Mouse (Mus musculus) limb, embryonic 13.5 days (tissue): ENCODE results near the gene Vgll2. TPM values are rescaled to one million over a fixed set of nuclear protein-coding genes. Genes with fewer than 3 reads are reported as not detected.
A peak's percentile ranks its signal among the peaks of the same experiment; 100 is the strongest.

Experiments
- ATAC-seq: fragments of 200-750 bp; cut with Nextera tagmentation; 2 replicates; pipeline ENCODE4 v1.8.0; 2017; ENCODE audit warnings: low read depth, moderate number of reproducible peaks, moderate TSS enrichment; ENCODE audit not compliant: low FRiP score
- H3K27ac ChIP-seq: fragments of 300-500 bp; sonication (generic); 2 replicates; pipeline ENCODE4 v1.5.1; 2015; ENCODE audit warnings: inconsistent platforms, mild to moderate bottlenecking, moderate library complexity
- H3K27me3 ChIP-seq: fragments of 300-500 bp; sonication (generic); 2 replicates; pipeline ENCODE4 v1.6.1; 2015; ENCODE audit warnings: mild to moderate bottlenecking, inconsistent platforms
- H3K36me3 ChIP-seq: fragments of 300-500 bp; sonication (generic); 2 replicates; pipeline ENCODE4 v1.6.1; 2015; ENCODE audit warnings: inconsistent platforms, mild to moderate bottlenecking, moderate library complexity
- H3K4me1 ChIP-seq: fragments of 300-500 bp; sonication (generic); 2 replicates; pipeline ENCODE4 v1.6.1; 2015; ENCODE audit warnings: inconsistent platforms
- H3K4me2 ChIP-seq: fragments of 300-500 bp; sonication (generic); replicated peaks from 2 replicates; pipeline ENCODE4 v1.6.1; 2015; ENCODE audit warnings: inconsistent platforms, mild to moderate bottlenecking, moderate library complexity
- H3K4me3 ChIP-seq: fragments of 300-500 bp; sonication (generic); 2 replicates; pipeline ENCODE4 v1.5.1; 2015; ENCODE audit warnings: moderate library complexity, mild to moderate bottlenecking, inconsistent platforms
- H3K9ac ChIP-seq: fragments of 300-500 bp; sonication (generic); 2 replicates; pipeline ENCODE4 v1.6.1; 2015; ENCODE audit warnings: mild to moderate bottlenecking, inconsistent platforms
- H3K9me3 ChIP-seq: fragments of 300-500 bp; sonication (generic); 2 replicates; pipeline ENCODE4 v1.6.1; 2016; ENCODE audit warnings: inconsistent platforms
- WGBS: fragments of 180-500 bp; shearing (Covaris S2); methylation state at CpG from one replicate; pipeline ENCODE4 v1.1.7; 2015; 5-methylcytosine and 5-hydroxymethylcytosine counted together
- polyA plus RNA-seq: library from polyadenylated mRNA; unstranded; fragments of >200 nt; fragmentation: Nextera tagmentation; extraction: Ambion mirVana; gene quantifications from 2 replicates; pipeline ENCODE4 v1.2.1, GENCODE M21; 2015

The Vgll2 gene
- polyA plus RNA-seq: 31.1 and 31.9 TPM in 2 replicates

DNA sequence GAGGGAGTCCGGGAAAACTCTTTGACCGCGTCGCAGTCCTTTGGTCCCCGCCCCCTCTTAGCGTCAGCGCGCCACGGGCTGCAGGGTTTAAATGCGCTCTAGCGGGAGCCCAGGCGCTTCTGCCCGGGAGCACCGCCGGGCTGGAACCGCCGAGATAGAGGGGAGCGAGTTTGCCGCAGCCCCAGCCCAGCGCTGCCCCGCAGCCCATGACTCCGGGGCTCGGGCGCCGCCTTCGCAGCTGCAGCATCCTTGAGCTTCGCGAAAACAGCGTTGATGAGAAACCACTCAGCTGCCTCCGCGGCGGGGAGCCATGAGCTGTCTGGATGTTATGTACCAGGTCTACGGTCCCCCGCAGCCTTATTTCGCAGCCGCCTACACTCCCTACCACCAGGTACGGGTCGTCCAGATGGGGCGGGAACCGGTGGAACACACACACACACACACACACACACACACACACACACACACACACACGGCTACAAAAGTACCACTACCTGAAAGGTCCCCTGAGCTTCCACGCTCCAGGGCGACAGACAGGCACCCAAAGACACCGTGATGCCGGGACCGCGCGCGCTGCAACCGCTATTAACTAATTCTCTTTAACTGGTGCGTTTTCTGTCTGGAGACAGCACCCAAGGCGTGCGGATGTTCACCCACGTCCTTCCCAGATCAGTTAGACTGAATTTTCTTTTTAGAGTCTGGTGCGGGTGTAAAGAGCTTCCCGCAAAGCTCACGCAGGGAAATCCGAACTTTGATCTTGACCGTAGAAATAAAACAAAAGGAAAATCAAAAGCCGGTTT is at the start of gene Vgll2:
Gene Vgll2, plus strand, starts transcription at position 90 of the 800 bp plus-strand sequence.
- H3K36me3 ChIP-seq: no peaks in the 10 kb centered on the region
- H3K27me3 ChIP-seq: peaks cover 91% of the 10 kb centered on the region
- peak; percentile 89 for ATAC-seq
- peak within 1 kb of the TSS; percentile 52 for H3K4me3 ChIP-seq
- H3K9me3 ChIP-seq: no peaks in the 10 kb centered on the region
- WGBS: under 1% methylated on average over 58 of the region's 60 CpGs
- no peak within 1 kb of the TSS for H3K27ac ChIP-seq
- H3K4me1 ChIP-seq: peaks cover 20% of the 10 kb centered on the region
- peak within 1 kb of the TSS; percentile 57 for H3K9ac ChIP-seq
- H3K4me2 ChIP-seq: peak within 1 kb of the TSS; percentile 93

DNA sequence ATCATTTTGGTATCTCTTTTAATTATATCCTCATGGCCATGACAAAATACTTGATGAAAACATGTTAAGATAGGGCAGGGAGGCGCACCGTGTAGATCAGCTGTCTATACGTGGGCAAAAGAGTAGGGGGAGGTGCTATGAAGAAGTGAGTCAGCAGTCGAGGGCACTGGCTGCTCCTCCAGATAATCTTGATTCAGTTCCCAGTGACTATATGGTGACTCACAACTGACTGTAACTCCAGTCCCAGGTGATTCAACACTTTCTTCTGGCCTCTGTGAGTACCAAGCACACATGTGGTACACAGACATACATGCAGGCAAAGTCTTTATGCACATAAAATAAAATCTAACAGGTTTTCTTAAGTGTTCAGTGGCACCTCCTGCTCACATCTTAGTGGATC is 47.2 kb upstream of the Vgll2 start:
- no peak overlapping the region for H3K27ac ChIP-seq
- 72% methylated on average over 4 of the region's 4 CpGs for WGBS
- H3K27me3 ChIP-seq: no peaks in the 10 kb centered on the region
- no peaks in the 10 kb centered on the region for H3K4me1 ChIP-seq
- no peaks in the 10 kb centered on the region for H3K9me3 ChIP-seq
- H3K4me3 ChIP-seq: no peak overlapping the region
- no peaks in the 10 kb centered on the region for H3K36me3 ChIP-seq
- no peak overlapping the region for H3K4me2 ChIP-seq
- no peak overlapping the region for H3K9ac ChIP-seq
- no peak for ATAC-seq

GRCm38 (mm10) chr10:51975587-51975986 is 46.7 kb upstream of the Vgll2 start:
- no peaks in the 10 kb centered on the region for H3K36me3 ChIP-seq
- H3K9me3 ChIP-seq: no peaks in the 10 kb centered on the region
- no peak for ATAC-seq
- no peak overlapping the region for H3K4me3 ChIP-seq
- no peaks in the 10 kb centered on the region for H3K27me3 ChIP-seq
- H3K9ac ChIP-seq: no peak overlapping the region
- no peak overlapping the region for H3K4me2 ChIP-seq
- no peak overlapping the region for H3K27ac ChIP-seq
- no peaks in the 10 kb centered on the region for H3K4me1 ChIP-seq
- 74% methylated on average over 3 of the region's 3 CpGs for WGBS

GRCm38 (mm10) chr10:51981651-51982050 is 40.7 kb upstream of the Vgll2 start:
- 0 out of 2 replicates have a peak, but pooled peaks have one; percentile 40 for ATAC-seq
- no peaks in the 10 kb centered on the region for H3K27me3 ChIP-seq
- WGBS: 68% methylated on average over 6 of the region's 6 CpGs
- no peak overlapping the region for H3K4me3 ChIP-seq
- H3K27ac ChIP-seq: no peak overlapping the region
- H3K9me3 ChIP-seq: no peaks in the 10 kb centered on the region
- H3K36me3 ChIP-seq: no peaks in the 10 kb centered on the region
- H3K4me2 ChIP-seq: no peak overlapping the region
- 0 out of 2 replicates have a peak, but pooled peaks cover 3% of the 10 kb centered on the region for H3K4me1 ChIP-seq
- H3K9ac ChIP-seq: no peak overlapping the region

- Histone ChIP-seq H3K27me3 (no peaks in the 10 kb centered on the region), H3K9me3 (no peaks in the 10 kb centered on the region), H3K9ac (no peak overlapping the region), H3K27ac (no peak overlapping the region), H3K4me3 (no peak overlapping the region), H3K36me3 (no peaks in the 10 kb centered on the region), H3K4me2 (no peak overlapping the region), H3K4me1 (0 out of 2 replicates have a peak, but pooled peaks cover 3% of the 10 kb centered on the region)
- ATAC-seq: peak; percentile 48; the same call in 1 of the 2 replicates
- 67% methylated on average over 6 of the region's 6 CpGs for WGBS
Observed at GRCm38 (mm10) chr10:51982395-51982794, 39.9 kb upstream of the Vgll2 start.

GRCm38 (mm10) chr10:52018471-52018870 is 3.8 kb upstream of the Vgll2 start:
- Histone ChIP-seq H3K4me1 (peaks cover 15% of the 10 kb centered on the region), H3K9ac (no peak overlapping the region), H3K9me3 (no peaks in the 10 kb centered on the region), H3K27ac (no peak overlapping the region), H3K27me3 (peaks cover 50% of the 10 kb centered on the region), H3K36me3 (no peaks in the 10 kb centered on the region), H3K4me2 (no peak overlapping the region), H3K4me3 (no peak overlapping the region)
- WGBS: 72% methylated on average over 1 of the region's 1 CpGs
- ATAC-seq: no peak

GRCm38 (mm10) chr10:52021231-52021630 is 1.1 kb upstream of the Vgll2 start:
- Histone ChIP-seq H3K36me3 (no peaks in the 10 kb centered on the region), H3K27ac (no peak overlapping the region), H3K4me3 (peak overlapping the region; percentile 52; the same call in 1 of the 2 replicates), H3K4me2 (peak overlapping the region; percentile 93; the same call in 1 of the 2 replicates), H3K4me1 (peaks cover 15% of the 10 kb centered on the region), H3K9me3 (no peaks in the 10 kb centered on the region), H3K27me3 (peaks cover 77% of the 10 kb centered on the region), H3K9ac (no peak overlapping the region)
- ATAC-seq: no peak
- WGBS: 3% methylated on average over 9 of the region's 9 CpGs

GRCm38 (mm10) chr10:52021736-52022394 is 437 bp upstream of the Vgll2 start:
- no peaks in the 10 kb centered on the region for H3K36me3 ChIP-seq
- H3K27me3 ChIP-seq: peaks cover 83% of the 10 kb centered on the region
- ATAC-seq: peak; percentile 29; the same call in 1 of the 2 replicates
- H3K4me3 ChIP-seq: peak overlapping the region; percentile 52
- H3K27ac ChIP-seq: no peak overlapping the region
- WGBS: 2% methylated on average over 15 of the region's 15 CpGs
- H3K4me1 ChIP-seq: peaks cover 15% of the 10 kb centered on the region
- peak overlapping the region; percentile 57 for H3K9ac ChIP-seq
- peak overlapping the region; percentile 93 for H3K4me2 ChIP-seq
- H3K9me3 ChIP-seq: no peaks in the 10 kb centered on the region

- 2% methylated on average over 17 of the region's 17 CpGs for WGBS
- peak overlapping the region; percentile 93 for H3K4me2 ChIP-seq
- H3K27me3 ChIP-seq: peaks cover 97% of the 10 kb centered on the region
- no peaks in the 10 kb centered on the region for H3K36me3 ChIP-seq
- H3K27ac ChIP-seq: no peak overlapping the region
- peaks cover 25% of the 10 kb centered on the region for H3K4me1 ChIP-seq
- H3K9me3 ChIP-seq: no peaks in the 10 kb centered on the region
- ATAC-seq: no peak
- peak overlapping the region; percentile 52 for H3K4me3 ChIP-seq
- peak overlapping the region; percentile 57 for H3K9ac ChIP-seq
Observed at GRCm38 (mm10) chr10:52023213-52024052, 1.1 kb downstream of the Vgll2 start.

GRCm38 (mm10) chr10:52024053-52024410 is 1.7 kb downstream of the Vgll2 start:
- Histone ChIP-seq H3K36me3 (no peaks in the 10 kb centered on the region), H3K9ac (no peak overlapping the region), H3K9me3 (no peaks in the 10 kb centered on the region), H3K4me2 (no peak overlapping the region; the same call in 1 of the 2 replicates), H3K27me3 (peaks cover 97% of the 10 kb centered on the region), H3K4me3 (peak overlapping the region; percentile 52), H3K4me1 (peaks cover 25% of the 10 kb centered on the region), H3K27ac (no peak overlapping the region)
- WGBS: 11% methylated on average over 2 of the region's 2 CpGs
- ATAC-seq: no peak

GRCm38 (mm10) chr10:52025291-52025690 is 3.0 kb downstream of the Vgll2 start:
- Histone ChIP-seq H3K27me3 (peaks cover 98% of the 10 kb centered on the region), H3K4me3 (peak overlapping the region; percentile 52), H3K27ac (no peak overlapping the region), H3K4me1 (peaks cover 25% of the 10 kb centered on the region), H3K4me2 (peak overlapping the region; percentile 25), H3K9ac (no peak overlapping the region), H3K36me3 (no peaks in the 10 kb centered on the region), H3K9me3 (no peaks in the 10 kb centered on the region)
- no peak for ATAC-seq
- 0% methylated on average over 1 of the region's 1 CpGs for WGBS
